In genomic region chr2:62411211-62412080, GRCm38 (mm10) we compare ENCODE assay signal across 8 mouse cellular contexts. TPM values are rescaled to one million over a fixed set of nuclear protein-coding genes. Genes with fewer than 3 reads are reported as not detected.
DNase-seq lines count a peak whose midpoint lies in the region; ATAC-seq lines count a peak whose summit lies in the region.

No protein-coding gene starts in this region.

- peak overlapping the region; percentile 48 for H3K27ac ChIP-seq in embryonic facial prominence, embryonic 10.5 days (replicated peaks)

- H3K4me1 ChIP-seq in embryonic facial prominence, embryonic 10.5 days = peaks cover 21% of the 10 kb centered on the region

- intact Hi-C loops in heart, postnatal 10 days (cut with DNase I) = no loop called here

- no peaks in the 10 kb centered on the region for H3K36me3 ChIP-seq in embryonic facial prominence, embryonic 10.5 days (replicated peaks)

- peaks cover 41% of the 10 kb centered on the region for H3K27me3 ChIP-seq in embryonic facial prominence, embryonic 10.5 days (replicated peaks; ENCODE audit: low read depth, poor library complexity, severe bottlenecking)

- H3K4me3 ChIP-seq in embryonic facial prominence, embryonic 10.5 days = peak overlapping the region; percentile 60

- no peaks in the 10 kb centered on the region for H3K9me3 ChIP-seq in embryonic facial prominence, embryonic 10.5 days

- WGBS in embryonic facial prominence, embryonic 10.5 days = 7% methylated on average over 47 of the region's 47 CpGs

- ATAC-seq in megakaryocyte, adult 5-6 weeks (ENCODE audit: poor library complexity, severe bottlenecking) = peak; percentile 68

- peak; percentile 17 for DNase-seq in right cerebral cortex, postnatal 14 days
- no peak for DNase-seq in right cerebral cortex, adult 2 months (ENCODE audit: low spot score in 2 of 2)
- peak; percentile 56 for DNase-seq in embryonic facial prominence, embryonic 10.5 days (ENCODE audit: low spot score)
- DNase-seq in heart, postnatal 10 days = peak; percentile 57 to 61
- DNase-seq in kidney, postnatal 25 days = peak; percentile 81 to 89
- peak; percentile 38 to 78 for DNase-seq in spleen, postnatal 4 days (ENCODE audit: low spot score in 2 of 2)
- DNase-seq in MN1 (ENCODE audit: low spot score) = no peak

RNA-seq across cellular contexts. Expression of gene Dpp4, which starts 0.6 kb away (rescaled TPM):
- 0.25 and 0.54 TPM in 2 replicates for polyA plus RNA-seq in embryonic facial prominence, embryonic 10.5 days (2016; fragmentation: Nextera tagmentation; extraction: Ambion mirVana)
- 1 to 10 TPM; 5.1 to 8.7 TPM for total RNA-seq in heart, postnatal 10 days (2021)
- 13.4 and 14.6 TPM in 2 replicates for total RNA-seq in megakaryocyte, adult 5-6 weeks (2015)
- 17.6 and 19.2 TPM in 2 replicates for total RNA-seq in megakaryocyte, adult 5-6 weeks (2017)

Comparison
In these comparisons a context has a peak if more than half of its experiments do, and no peak if none do; other contexts are left out.
1. DNase-seq: peak in right cerebral cortex, postnatal 14 days (single experiment), embryonic facial prominence, embryonic 10.5 days (single experiment), heart, postnatal 10 days (2 of 2), kidney, postnatal 25 days (2 of 2) and spleen, postnatal 4 days (2 of 2); none in right cerebral cortex, adult 2 months (0 of 2) and MN1 (single experiment).